Mouse (Mus musculus) heart, adult 2 months (tissue): Measurements from ENCODE around the gene Csmd2. TPM values are rescaled to one million over a fixed set of nuclear protein-coding genes. Genes with fewer than 3 reads are reported as not detected.

ENCODE experiments used
- DNase-seq, 2 experiments: peaks; one replicate each; pipeline ENCODE4 v3.0.0; 2021
- H3K27ac ChIP-seq: fragments of 200-600 bp; 2 replicates; pipeline ENCODE4 v1.8.1; 2022
- H3K27me3 ChIP-seq: fragments of 200-500 bp; 2 replicates; pipeline ENCODE4 v1.6.1; 2012; ENCODE audit warnings: mild to moderate bottlenecking, low read length, inconsistent platforms, mixed read lengths; ENCODE audit not compliant: control insufficient read depth, insufficient read depth
- H3K36me3 ChIP-seq: fragments of 200-500 bp; 2 replicates; pipeline ENCODE4 v1.6.1; 2012; ENCODE audit warnings: low read length, inconsistent platforms; ENCODE audit not compliant: control insufficient read depth, insufficient read depth
- H3K4me1 ChIP-seq: fragments of 200-500 bp; 2 replicates; pipeline ENCODE4 v1.6.1; 2011; ENCODE audit warnings: low read length; ENCODE audit not compliant: control insufficient read depth, insufficient read depth
- H3K4me3 ChIP-seq: fragments of 200-600 bp; 2 replicates; pipeline ENCODE4 v1.8.1; 2022
- H3K79me2 ChIP-seq: fragments of 200-500 bp; replicated peaks from 2 replicates; pipeline ENCODE4 v1.6.1; 2012; ENCODE audit warnings: mild to moderate bottlenecking, inconsistent platforms, low read length, moderate library complexity, mixed read lengths; ENCODE audit not compliant: control insufficient read depth, insufficient read depth
- H3K9ac ChIP-seq: fragments of 200-500 bp; 2 replicates; pipeline ENCODE4 v1.6.1; 2012; ENCODE audit warnings: low read depth, mild to moderate bottlenecking, control low read depth, inconsistent platforms, low read length, mixed read lengths
- CTCF ChIP-seq: fragments of 200-600 bp; IDR thresholded peaks from 2 replicates; pipeline ENCODE4 v1.8.1; 2022; ENCODE audit warnings: antibody characterized with exemption, mild to moderate bottlenecking, moderate library complexity
- EP300 ChIP-seq: fragments of 200-500 bp; IDR thresholded peaks from 2 replicates; pipeline ENCODE4 v1.6.1; 2011; ENCODE audit warnings: low read depth, low read length, control low read depth; ENCODE audit not compliant: insufficient read depth
- POLR2A ChIP-seq: fragments of 200-500 bp; IDR thresholded peaks from 2 replicates; pipeline ENCODE4 v1.6.1; 2011; ENCODE audit warnings: mild to moderate bottlenecking, low read depth, low read length, control low read depth; ENCODE audit not compliant: insufficient read depth
- WGBS: fragments of 180-500 bp; shearing (Covaris S2); methylation state at CpG from one replicate; pipeline ENCODE4 v1.1.7; 2018; 5-methylcytosine and 5-hydroxymethylcytosine counted together
- intact Hi-C: fragments of 180-260 bp; cut with DNase I; formaldehyde crosslinking; loops from one replicate; pipeline ENCODE4 v1.15.1; 2025
- polyA plus RNA-seq: library from polyadenylated mRNA; depleted of rRNA; stranded (reverse); fragments of >200 nt; gene quantifications from 2 replicates; pipeline ENCODE4 v1.2.3, GENCODE M21; 2012
- total RNA-seq, 2 experiments: library from RNA; stranded (reverse); gene quantifications; 2 replicates each; pipeline ENCODE4 v1.2.3; 2021

The Csmd2 gene
- total and polyA plus RNA-seq, 3 experiments = not detected

GRCm38 (mm10) chr4:127970901-127971868 lies 16.5 kb upstream of the Csmd2 start, which contains the start of gene CK137956:
Gene CK137956 (minus strand): TSS chr4:127970951.
- 3% methylated on average over 39 of the region's 39 CpGs for WGBS
- peaks cover 5% of the 10 kb centered on the region; the same call in 1 of the 2 replicates for H3K27me3 ChIP-seq
- intact Hi-C loops = no loop called here

GRCm38 (mm10) chr4:127972976-127973375 lies 14.7 kb upstream of the Csmd2 start:
- no peak for DNase-seq
- peaks cover 5% of the 10 kb centered on the region; the same call in 1 of the 2 replicates for H3K27me3 ChIP-seq
- intact Hi-C loops = no loop called here
- no peak overlapping the region for H3K27ac ChIP-seq
- WGBS = 77% methylated on average over 3 of the region's 3 CpGs
- no peaks in the 10 kb centered on the region for H3K79me2 ChIP-seq
- H3K4me3 ChIP-seq = no peak overlapping the region
- no peaks in the 10 kb centered on the region for H3K4me1 ChIP-seq
- H3K36me3 ChIP-seq = no peaks in the 10 kb centered on the region
- H3K9ac ChIP-seq = no peak overlapping the region
- TF ChIP-seq POLR2A (no peak), CTCF (no peak), EP300 (no peak)

More at GRCm38 (mm10) chr4:127970901-127971868, 16.5 kb upstream of the Csmd2 start, which contains the start of gene CK137956:
- Histone ChIP-seq H3K36me3 (no peaks in the 10 kb centered on the region), H3K9ac (no peak within 1 kb of the TSS), H3K79me2 (no peaks in the 10 kb centered on the region), H3K27ac (no peak within 1 kb of the TSS), H3K4me3 (no peak within 1 kb of the TSS), H3K4me1 (no peaks in the 10 kb centered on the region)
- TF ChIP-seq EP300 (no peak), CTCF (no peak), POLR2A (no peak)
- DNase-seq = no peak

DNA sequence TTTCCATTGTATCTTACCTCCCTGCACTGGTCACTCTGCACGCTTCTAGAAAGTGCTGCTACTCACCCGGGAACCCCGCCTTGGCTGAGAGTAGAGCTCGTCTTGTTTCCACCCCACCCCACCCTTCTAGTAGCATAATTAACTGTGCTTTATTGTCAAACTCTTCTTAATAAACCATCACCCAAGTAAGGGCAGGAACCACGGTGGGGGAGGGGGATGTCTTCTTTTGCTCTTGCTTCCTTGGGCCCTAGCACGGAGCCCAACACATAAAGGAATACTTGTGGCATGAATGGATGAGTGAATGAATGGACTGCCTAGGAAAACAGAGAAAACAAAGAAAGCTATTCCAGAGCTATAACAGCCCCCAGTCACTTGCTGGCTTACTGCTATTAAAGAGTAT lies 6.5 kb upstream of the Csmd2 start:
- H3K36me3 ChIP-seq = no peaks in the 10 kb centered on the region
- intact Hi-C loops = no loop called here
- no peaks in the 10 kb centered on the region for H3K4me1 ChIP-seq
- no peaks in the 10 kb centered on the region for H3K79me2 ChIP-seq
- H3K9ac ChIP-seq = no peak overlapping the region
- H3K27ac ChIP-seq = no peak overlapping the region
- no peak overlapping the region for H3K4me3 ChIP-seq
- 83% methylated on average over 6 of the region's 6 CpGs for WGBS
- no peak for DNase-seq
- H3K27me3 ChIP-seq = peaks cover 3% of the 10 kb centered on the region; the same call in 1 of the 2 replicates
- TF ChIP-seq EP300 = no peak
- no peak for TF ChIP-seq CTCF
- no peak for TF ChIP-seq POLR2A

DNA sequence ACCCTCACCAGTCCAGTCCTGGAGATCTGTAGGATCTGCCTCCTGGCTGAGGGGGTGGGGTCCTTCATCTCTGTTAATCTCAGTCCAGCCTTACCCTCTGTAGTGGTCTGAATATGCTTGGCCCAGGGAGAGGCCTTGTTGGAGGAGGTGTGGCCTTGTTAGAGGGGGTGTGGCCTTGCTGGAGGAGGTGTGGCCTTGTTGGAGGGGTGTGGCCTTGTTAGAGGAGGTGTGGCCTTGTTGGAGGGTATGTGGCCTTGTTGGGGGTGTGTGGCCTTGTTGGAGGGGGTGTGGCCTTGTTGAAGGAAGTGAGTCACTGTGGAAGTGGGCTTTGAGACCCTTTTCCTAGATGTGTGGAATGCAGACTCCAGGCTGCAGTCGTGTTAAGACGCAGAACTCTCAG lies 3.2 kb upstream of the Csmd2 start:
- no peak overlapping the region for H3K27ac ChIP-seq
- H3K36me3 ChIP-seq = no peaks in the 10 kb centered on the region
- intact Hi-C loops = no loop called here
- no peak for DNase-seq
- TF ChIP-seq EP300 (no peak), CTCF (no peak)
- H3K4me1 ChIP-seq = no peaks in the 10 kb centered on the region
- no peak overlapping the region for H3K9ac ChIP-seq
- peaks cover 18% of the 10 kb centered on the region for H3K27me3 ChIP-seq
- 79% methylated on average over 2 of the region's 2 CpGs for WGBS
- no peak overlapping the region for H3K4me3 ChIP-seq
- no peaks in the 10 kb centered on the region for H3K79me2 ChIP-seq

- Histone ChIP-seq H3K27me3 (peaks cover 18% of the 10 kb centered on the region), H3K4me1 (no peaks in the 10 kb centered on the region), H3K27ac (no peak overlapping the region), H3K79me2 (no peaks in the 10 kb centered on the region), H3K9ac (no peak overlapping the region), H3K4me3 (no peak overlapping the region), H3K36me3 (no peaks in the 10 kb centered on the region)
- 21% methylated on average over 10 of the region's 10 CpGs for WGBS
- no peak for DNase-seq
- TF ChIP-seq CTCF = no peak
- TF ChIP-seq EP300 = no peak
- TF ChIP-seq POLR2A = no peak
- intact Hi-C loops = no loop called here
These were observed 1.8 kb upstream of the Csmd2 start for GRCm38 (mm10) chr4:127985874-127986273.

GRCm38 (mm10) chr4:127986491-127987075 lies 1.1 kb upstream of the Csmd2 start:
- 5% methylated on average over 25 of the region's 25 CpGs for WGBS
- intact Hi-C loops = no loop called here
- no peak for DNase-seq

More at GRCm38 (mm10) chr4:127986491-127987075, 1.1 kb upstream of the Csmd2 start:
- H3K36me3 ChIP-seq = no peaks in the 10 kb centered on the region
- H3K4me3 ChIP-seq = no peak overlapping the region
- no peak overlapping the region for H3K27ac ChIP-seq
- no peaks in the 10 kb centered on the region for H3K79me2 ChIP-seq
- peaks cover 18% of the 10 kb centered on the region for H3K27me3 ChIP-seq
- no peak overlapping the region for H3K9ac ChIP-seq
- no peaks in the 10 kb centered on the region for H3K4me1 ChIP-seq
- TF ChIP-seq POLR2A (no peak), EP300 (no peak), CTCF (no peak)
